Mouse (Mus musculus): ENCODE results near the gene Hmgn2. TPM values are rescaled to one million over a fixed set of nuclear protein-coding genes. Genes with fewer than 3 reads are reported as not detected.

The Hmgn2 gene
- total RNA-seq, 2 experiments from 2014 or later = 403 to 984 TPM

GRCm38 (mm10) chr4:133982936-133983335 is 14.5 kb upstream of the Hmgn2 start:
- no peak for ATAC-seq (replicated peaks; ENCODE audit: low FRiP score, poor library complexity, severe bottlenecking)

- ATAC-seq (replicated peaks; ENCODE audit: low FRiP score, poor library complexity, severe bottlenecking) = no peak
Measured at GRCm38 (mm10) chr4:133980496-133980895, 12.0 kb upstream of the Hmgn2 start.

GRCm38 (mm10) chr4:133978021-133978711 is 9.7 kb upstream of the Hmgn2 start:
- ATAC-seq (replicated peaks; ENCODE audit: low FRiP score, poor library complexity, severe bottlenecking) = no peak

- ATAC-seq (replicated peaks; ENCODE audit: low FRiP score, poor library complexity, severe bottlenecking) = no peak
Measured at GRCm38 (mm10) chr4:133971741-133972140, 3.3 kb upstream of the Hmgn2 start.

GRCm38 (mm10) chr4:133970876-133971275 is 2.4 kb upstream of the Hmgn2 start:
- ATAC-seq (replicated peaks; ENCODE audit: low FRiP score, poor library complexity, severe bottlenecking) = no peak

- ATAC-seq (replicated peaks; ENCODE audit: low FRiP score, poor library complexity, severe bottlenecking) = no peak
Measured at GRCm38 (mm10) chr4:133970196-133970595, 1.7 kb upstream of the Hmgn2 start.

GRCm38 (mm10) chr4:133969114-133969770 is 792 bp upstream of the Hmgn2 start:
- no peak for ATAC-seq (replicated peaks; ENCODE audit: low FRiP score, poor library complexity, severe bottlenecking)

- peak; percentile 56 for ATAC-seq (replicated peaks; ENCODE audit: low FRiP score, poor library complexity, severe bottlenecking)
Measured at GRCm38 (mm10) chr4:133967866-133968149, 642 bp downstream of the Hmgn2 start.

GRCm38 (mm10) chr4:133967138-133967865 is 1.1 kb downstream of the Hmgn2 start:
- peak; percentile 90 for ATAC-seq (replicated peaks; ENCODE audit: low FRiP score, poor library complexity, severe bottlenecking)

- no peak; the same call in 1 of the 2 replicates for ATAC-seq (replicated peaks; ENCODE audit: low FRiP score, poor library complexity, severe bottlenecking)
Measured at GRCm38 (mm10) chr4:133966271-133966940, 2.0 kb downstream of the Hmgn2 start.

- no peak for ATAC-seq (replicated peaks; ENCODE audit: low FRiP score, poor library complexity, severe bottlenecking)
Measured at GRCm38 (mm10) chr4:133962566-133962965, 5.9 kb downstream of the Hmgn2 start.

- no peak for ATAC-seq (replicated peaks; ENCODE audit: low FRiP score, poor library complexity, severe bottlenecking)
Measured at GRCm38 (mm10) chr4:133958884-133959283, 9.6 kb downstream of the Hmgn2 start.

- no peak for ATAC-seq (replicated peaks; ENCODE audit: low FRiP score, poor library complexity, severe bottlenecking)
Measured at GRCm38 (mm10) chr4:133956358-133956757, 12.1 kb downstream of the Hmgn2 start.

GRCm38 (mm10) chr4:133946736-133947135 is 21.7 kb downstream of the Hmgn2 start:
- ATAC-seq (replicated peaks; ENCODE audit: low FRiP score, poor library complexity, severe bottlenecking) = no peak

- no peak for ATAC-seq (replicated peaks; ENCODE audit: low FRiP score, poor library complexity, severe bottlenecking)
Measured at GRCm38 (mm10) chr4:133943791-133944190, 24.7 kb downstream of the Hmgn2 start.

- no peak for ATAC-seq (replicated peaks; ENCODE audit: low FRiP score, poor library complexity, severe bottlenecking)
Measured at GRCm38 (mm10) chr4:133942679-133943078, 25.8 kb downstream of the Hmgn2 start.

GRCm38 (mm10) chr4:133941576-133941975 is 26.9 kb downstream of the Hmgn2 start:
- ATAC-seq (replicated peaks; ENCODE audit: low FRiP score, poor library complexity, severe bottlenecking) = no peak

- ATAC-seq (replicated peaks; ENCODE audit: low FRiP score, poor library complexity, severe bottlenecking) = no peak
Measured at GRCm38 (mm10) chr4:133940386-133941260, 27.8 kb downstream of the Hmgn2 start.

GRCm38 (mm10) chr4:133938077-133938476 is 30.4 kb downstream of the Hmgn2 start:
- no peak for ATAC-seq (replicated peaks; ENCODE audit: low FRiP score, poor library complexity, severe bottlenecking)

- no peak for ATAC-seq (replicated peaks; ENCODE audit: low FRiP score, poor library complexity, severe bottlenecking)
Measured at GRCm38 (mm10) chr4:133931785-133932184, 36.7 kb downstream of the Hmgn2 start.

Measured in erythroblast, adult 5-6 weeks (primary cell).